Mouse (Mus musculus): Measurements from ENCODE around the gene Sema6d.

The Sema6d gene

GRCm38 (mm10) chr2:124563759-124564158 lies 474.0 kb downstream of the Sema6d start:
- DNase-seq, result no peak

GRCm38 (mm10) chr2:124573734-124574133 lies 484.0 kb downstream of the Sema6d start:
- DNase-seq, result no peak

GRCm38 (mm10) chr2:124576053-124576452 lies 486.3 kb downstream of the Sema6d start:
- DNase-seq, result no peak

- DNase-seq, result no peak
Observed at GRCm38 (mm10) chr2:124583561-124583960, 493.8 kb downstream of the Sema6d start.

GRCm38 (mm10) chr2:124592750-124593149 lies 503.0 kb downstream of the Sema6d start:
- no peak for DNase-seq

GRCm38 (mm10) chr2:124599014-124599413 lies 509.2 kb downstream of the Sema6d start:
- DNase-seq, result no peak

GRCm38 (mm10) chr2:124601702-124602378 lies 512.1 kb downstream of the Sema6d start:
- DNase-seq, result no peak

- DNase-seq, result no peak
Observed at GRCm38 (mm10) chr2:124602379-124602913, 512.7 kb downstream of the Sema6d start.

GRCm38 (mm10) chr2:124605341-124605740 lies 515.6 kb downstream of the Sema6d start:
- DNase-seq, result no peak

GRCm38 (mm10) chr2:124607986-124608385 lies 518.2 kb downstream of the Sema6d start:
- no peak for DNase-seq

- DNase-seq, result peak in 1 of 2 experiments; percentile 21
Observed at GRCm38 (mm10) chr2:124608546-124608945, 518.8 kb downstream of the Sema6d start.

- DNase-seq, result no peak
Observed at GRCm38 (mm10) chr2:124609014-124609413, 519.2 kb downstream of the Sema6d start.

GRCm38 (mm10) chr2:124609711-124610585 lies 520.2 kb downstream of the Sema6d start:
- DNase-seq, result peak; percentile 89 to 94

- no peak for DNase-seq
Observed at GRCm38 (mm10) chr2:124610586-124611105, 520.9 kb downstream of the Sema6d start.

- no peak for DNase-seq
Observed at GRCm38 (mm10) chr2:124611226-124611625, 521.5 kb downstream of the Sema6d start.

GRCm38 (mm10) chr2:124612276-124612675 lies 522.5 kb downstream of the Sema6d start:
- peak in 1 of 2 experiments; percentile 39 for DNase-seq

GRCm38 (mm10) chr2:124612727-124613510 lies 523.1 kb downstream of the Sema6d start:
- no peak for DNase-seq

GRCm38 (mm10) chr2:124613671-124614210 lies 524.0 kb downstream of the Sema6d start:
- DNase-seq, result no peak

- DNase-seq, result peak in 1 of 2 experiments; percentile 42
Observed at GRCm38 (mm10) chr2:124616746-124617145, 527.0 kb downstream of the Sema6d start.

GRCm38 (mm10) chr2:124617440-124617839 lies 527.7 kb downstream of the Sema6d start:
- no peak for DNase-seq

- DNase-seq, result no peak
Observed at GRCm38 (mm10) chr2:124618091-124618490, 528.3 kb downstream of the Sema6d start.

- DNase-seq, result no peak
Observed at GRCm38 (mm10) chr2:124618526-124619219, 528.9 kb downstream of the Sema6d start.

Data from kidney, postnatal 4 days (tissue).